Mouse (Mus musculus) 3134 (cell line): Measurements from ENCODE around the gene Fam204a.

Source experiments
- DNase-seq: peaks from one replicate; pipeline ENCODE4 v3.0.0-alpha.2; 2011; ENCODE audit warnings: low spot score; ENCODE audit not compliant: insufficient read length; ENCODE audit errors: extremely low read depth

Gene Fam204a

GRCm38 (mm10) chr19:60225899-60226844 is at the start of gene Fam204a:
TSS of gene Fam204a (minus strand) at chr19:60226701.
- DNase-seq, result peak; percentile 97

- DNase-seq, result no peak
Observed at GRCm38 (mm10) chr19:60265789-60266188, 39.3 kb upstream of the Fam204a start.

- DNase-seq, result no peak
Observed at GRCm38 (mm10) chr19:60260689-60261088, 34.2 kb upstream of the Fam204a start.

GRCm38 (mm10) chr19:60252021-60252420 is 25.5 kb upstream of the Fam204a start:
- no peak for DNase-seq

GRCm38 (mm10) chr19:60251197-60251596 is 24.7 kb upstream of the Fam204a start:
- DNase-seq, result no peak

- no peak for DNase-seq
Observed at GRCm38 (mm10) chr19:60245250-60245649, 18.7 kb upstream of the Fam204a start.

- no peak for DNase-seq
Observed at GRCm38 (mm10) chr19:60242620-60243019, 16.1 kb upstream of the Fam204a start.

- DNase-seq, result no peak
Observed at GRCm38 (mm10) chr19:60241916-60242602, 15.6 kb upstream of the Fam204a start.

GRCm38 (mm10) chr19:60231542-60231941 is 5.0 kb upstream of the Fam204a start:
- DNase-seq, result no peak

- DNase-seq, result no peak
Observed at GRCm38 (mm10) chr19:60226845-60227235, 339 bp upstream of the Fam204a start.

- DNase-seq, result no peak
Observed at GRCm38 (mm10) chr19:60219395-60219794, 7.1 kb downstream of the Fam204a start.

- DNase-seq, result no peak
Observed at GRCm38 (mm10) chr19:60217985-60218384, 8.5 kb downstream of the Fam204a start.

GRCm38 (mm10) chr19:60208173-60208572 is 18.3 kb downstream of the Fam204a start:
- DNase-seq, result no peak

GRCm38 (mm10) chr19:60204176-60204575 is 22.3 kb downstream of the Fam204a start:
- no peak for DNase-seq

GRCm38 (mm10) chr19:60200294-60200693 is 26.2 kb downstream of the Fam204a start:
- no peak for DNase-seq

- no peak for DNase-seq
Observed at GRCm38 (mm10) chr19:60199152-60199551, 27.3 kb downstream of the Fam204a start.

- DNase-seq, result no peak
Observed at GRCm38 (mm10) chr19:60192790-60193189, 33.7 kb downstream of the Fam204a start.

- no peak for DNase-seq
Observed at GRCm38 (mm10) chr19:60189206-60189605, 37.3 kb downstream of the Fam204a start.

GRCm38 (mm10) chr19:60182901-60183300 is 43.6 kb downstream of the Fam204a start:
- no peak for DNase-seq

- DNase-seq, result no peak
Observed at GRCm38 (mm10) chr19:60182171-60182570, 44.3 kb downstream of the Fam204a start.

- no peak for DNase-seq
Observed at GRCm38 (mm10) chr19:60178771-60179563, 47.5 kb downstream of the Fam204a start.
